Comparison of ENCODE assay signal across 10 mouse cellular contexts in genomic region chr2:167419204-167419603, GRCm38 (mm10). TPM values are rescaled to one million over a fixed set of nuclear protein-coding genes. Genes with fewer than 3 reads are reported as not detected.
DNase-seq lines count a peak whose midpoint lies in the region; ATAC-seq and TF ChIP-seq lines count a peak whose summit lies in the region.
"Had no signal": no experiment of that assay in that cellular context is flagged by ENCODE, and none has a peak within 500 bp of the region (broad histone marks: within the 10 kb centered on the region; RNA-seq: fewer than 3 reads in every experiment).

No protein-coding gene starts in this region.

- peak; percentile 97 for TF ChIP-seq CTCF in E14TG2a.4 (conservative IDR thresholded peaks at IDR 0.05; ENCODE audit: low read length)
- peak; percentile 97 for TF ChIP-seq CTCF in gastrocnemius, adult 2 months (IDR thresholded peaks at IDR 0.05)

- no peak overlapping the region for H3K27ac ChIP-seq in hindbrain, embryonic 14.5 days
- no peak overlapping the region for H3K27ac ChIP-seq in hindbrain, embryonic 16.5 days (ENCODE audit: low read depth, low read length)
- no peak overlapping the region for H3K27ac ChIP-seq in gastrocnemius, adult 2 months
- H3K27ac ChIP-seq: embryonic facial prominence, embryonic 13.5 days; midbrain, embryonic 12.5 days had no signal

- H3K36me3 ChIP-seq in hindbrain, embryonic 14.5 days (replicated peaks; ENCODE audit: control insufficient read depth, insufficient read depth) = peaks cover 5% of the 10 kb centered on the region; the same call in 1 of the 2 replicates
- H3K36me3 ChIP-seq in hindbrain, embryonic 16.5 days (ENCODE audit: control insufficient read depth, insufficient read depth, low read length) = no peaks in the 10 kb centered on the region; the same call in 1 of the 2 replicates
- H3K36me3 ChIP-seq in E14TG2a.4 (ENCODE audit: insufficient read depth, low read length) = peaks cover 9% of the 10 kb centered on the region

- 38% methylated on average over 1 of the region's 1 CpGs for WGBS in hindbrain, embryonic 14.5 days
- WGBS in hindbrain, embryonic 16.5 days = 63% methylated on average over 1 of the region's 1 CpGs

- H3K27me3 ChIP-seq in hindbrain, embryonic 14.5 days (ENCODE audit: control insufficient read depth, insufficient read depth, low read length) = no peaks in the 10 kb centered on the region
- H3K27me3 ChIP-seq in hindbrain, embryonic 16.5 days (replicated peaks; ENCODE audit: control insufficient read depth, insufficient read depth, low read length) = no peaks in the 10 kb centered on the region
- H3K27me3 ChIP-seq in E14TG2a.4 (ENCODE audit: insufficient read depth, low read length) = no peaks in the 10 kb centered on the region
- H3K27me3 ChIP-seq: embryonic facial prominence, embryonic 13.5 days; midbrain, embryonic 12.5 days had no signal

- peak; percentile 67 for DNase-seq in hindbrain, embryonic 14.5 days (ENCODE audit: low spot score)
- DNase-seq in c-Kit-positive CD71-positive TER-119-positive erythroid progenitor cells, embryonic 14.5 days (ENCODE audit: low spot score) = peak; percentile 88
- peak; percentile 67 for DNase-seq in gastrocnemius, adult 2 months
- peak; percentile 19 to 62 for DNase-seq in layer of hippocampus, postnatal 14 days (ENCODE audit: low spot score in 2 of 2)
- peak; percentile 91 to 98 for DNase-seq in spleen, postnatal 4 days (ENCODE audit: low spot score in 2 of 2)

- intact Hi-C loops in gastrocnemius, adult 2 months (cut with DNase I) = loop anchor here (5.0 kb wide), 2 partner anchors 72 to 347 kb away; partner anchors contain the start of gene B4galt5

- no peak overlapping the region for H3K4me3 ChIP-seq in hindbrain, embryonic 14.5 days (replicated peaks; ENCODE audit: low read length)
- H3K4me3 ChIP-seq in hindbrain, embryonic 16.5 days (ENCODE audit: low read length) = no peak overlapping the region
- H3K4me3 ChIP-seq in E14TG2a.4 (replicated peaks; ENCODE audit: low read length) = no peak overlapping the region
- no peak overlapping the region for H3K4me3 ChIP-seq in gastrocnemius, adult 2 months
- H3K4me3 ChIP-seq: embryonic facial prominence, embryonic 13.5 days; midbrain, embryonic 12.5 days had no signal

- no peak for ATAC-seq in hindbrain, embryonic 14.5 days (ENCODE audit: low FRiP score)
- no peak for ATAC-seq in hindbrain, embryonic 16.5 days
- ATAC-seq in megakaryocyte-erythroid progenitor cell, adult 5-6 weeks (replicated peaks; ENCODE audit: low FRiP score, low TSS enrichment, poor library complexity, severe bottlenecking) = peak; percentile 46

- H3K4me2 ChIP-seq in hindbrain, embryonic 14.5 days (replicated peaks) = no peak overlapping the region
- no peak overlapping the region for H3K4me2 ChIP-seq in hindbrain, embryonic 16.5 days (ENCODE audit: low read length)
- H3K4me2 ChIP-seq: embryonic facial prominence, embryonic 13.5 days had no signal

- H3K4me1 ChIP-seq in hindbrain, embryonic 14.5 days (replicated peaks; ENCODE audit: control insufficient read depth, insufficient read depth, low read length) = peaks cover 18% of the 10 kb centered on the region
- peaks cover 16% of the 10 kb centered on the region for H3K4me1 ChIP-seq in hindbrain, embryonic 16.5 days (ENCODE audit: control insufficient read depth, insufficient read depth, low read depth, low read length)
- H3K4me1 ChIP-seq in E14TG2a.4 (replicated peaks; ENCODE audit: low read depth, low read length) = peaks cover 49% of the 10 kb centered on the region

- no peaks in the 10 kb centered on the region for H3K9me3 ChIP-seq in hindbrain, embryonic 14.5 days (ENCODE audit: control insufficient read depth, low read length)
- H3K9me3 ChIP-seq in hindbrain, embryonic 16.5 days (ENCODE audit: control insufficient read depth, low read length) = no peaks in the 10 kb centered on the region
- H3K9me3 ChIP-seq in E14TG2a.4 (ENCODE audit: low read length) = no peaks in the 10 kb centered on the region

- H3K9ac ChIP-seq in hindbrain, embryonic 14.5 days = no peak overlapping the region
- H3K9ac ChIP-seq in hindbrain, embryonic 16.5 days (ENCODE audit: low read depth, low read length) = no peak overlapping the region
- H3K9ac ChIP-seq: embryonic facial prominence, embryonic 13.5 days; midbrain, embryonic 12.5 days had no signal

RNA-seq across cellular contexts. Expression of gene Slc9a8, which starts 2.3 kb away (rescaled TPM):
- 17.9 and 22.6 TPM in 2 replicates for polyA plus RNA-seq in hindbrain, embryonic 14.5 days (2014; fragmentation: Nextera tagmentation; extraction: Ambion mirVana)
- 18.7 and 19.9 TPM in 2 replicates for polyA plus RNA-seq in hindbrain, embryonic 16.5 days (2015; fragmentation: Nextera tagmentation; extraction: Ambion mirVana)
- 10 to 100 TPM; 25.0 to 30.4 TPM for total RNA-seq in gastrocnemius, adult 2 months (2021)
- total RNA-seq in layer of hippocampus, postnatal 14 days (2021) = 10 to 100 TPM; 29.9 to 33.3 TPM
- 46.2 and 48.6 TPM in 2 replicates for total RNA-seq in megakaryocyte-erythroid progenitor cell, adult 5-6 weeks (2014; fragmentation: Nextera tagmentation)
- total RNA-seq in megakaryocyte-erythroid progenitor cell, adult 5-6 weeks (2017) = 20.5 and 28.3 TPM in 2 replicates

Comparison
In these comparisons a context has a peak if more than half of its experiments do, and no peak if none do; other contexts are left out.
1. DNase-seq: peak in every context shown above with its lines; median percentile 94 in spleen, postnatal 4 days; 88 in c-Kit-positive CD71-positive TER-119-positive erythroid progenitor cells, embryonic 14.5 days; 67 in hindbrain, embryonic 14.5 days; 67 in gastrocnemius, adult 2 months; 40 in layer of hippocampus, postnatal 14 days.